8 mouse cellular contexts compared by ENCODE assay signal in the genomic region with DNA sequence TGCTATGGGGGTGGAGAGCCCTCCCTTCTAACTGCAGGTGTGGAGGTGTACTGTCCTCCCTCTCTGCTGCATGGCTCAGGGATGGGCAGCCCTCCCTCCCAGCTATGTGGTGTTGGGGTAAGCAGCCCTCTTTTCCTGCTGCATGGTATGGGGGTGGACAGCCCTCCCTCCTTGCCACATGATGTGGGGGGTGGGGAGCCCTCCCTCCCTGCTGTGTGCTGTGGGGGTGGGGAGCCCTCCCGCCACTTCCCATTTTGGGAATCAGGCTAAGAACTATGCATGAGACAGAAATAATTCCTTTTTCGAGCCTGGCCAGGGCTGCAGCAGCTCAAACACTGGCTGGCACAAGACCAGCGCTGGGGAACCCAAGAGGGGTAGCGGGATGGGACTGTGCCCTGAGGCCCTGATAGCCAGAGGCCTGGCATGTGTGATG. TPM values are rescaled to one million over a fixed set of nuclear protein-coding genes. Genes with fewer than 3 reads are reported as not detected.
DNase-seq lines count a peak whose midpoint lies in the region; ATAC-seq lines count a peak whose summit lies in the region.

No protein-coding gene starts in this region.

- ATAC-seq in heart, embryonic 13.5 days (ENCODE audit: extremely low read depth, insufficient number of reproducible peaks, low FRiP score, low TSS enrichment) = peak; percentile 11; the same call in 1 of the 2 replicates
- ATAC-seq in granulocyte monocyte progenitor cell, adult 5-6 weeks (replicated peaks; ENCODE audit: poor library complexity, severe bottlenecking) = 0 out of 2 replicates have a peak, but pooled peaks have one; percentile 17
- no peak for ATAC-seq in midbrain, embryonic 11.5 days (ENCODE audit: low FRiP score)

- H3K36me3 ChIP-seq in heart, embryonic 13.5 days = no peaks in the 10 kb centered on the region
- no peaks in the 10 kb centered on the region for H3K36me3 ChIP-seq in midbrain, embryonic 11.5 days (ENCODE audit: control insufficient read depth, insufficient read depth, low read length)

- H3K9ac ChIP-seq in heart, embryonic 13.5 days = no peak overlapping the region; the same call in 1 of the 2 replicates
- H3K9ac ChIP-seq in midbrain, embryonic 11.5 days (ENCODE audit: low read length) = no peak overlapping the region

- 43% methylated on average over 4 of the region's 4 CpGs for WGBS in heart, embryonic 13.5 days
- WGBS in midbrain, embryonic 11.5 days = 61% methylated on average over 4 of the region's 4 CpGs

- no peak overlapping the region for H3K27ac ChIP-seq in heart, embryonic 13.5 days (replicated peaks)
- H3K27ac ChIP-seq in midbrain, embryonic 11.5 days (ENCODE audit: low read depth, low read length) = no peak overlapping the region

- DNase-seq in heart, postnatal 25 days (ENCODE audit: low spot score) = no peak
- peak; percentile 12 for DNase-seq in NIH3T3 (ENCODE audit: low read depth)
- peak; percentile 1 for DNase-seq in midbrain, embryonic 11.5 days (ENCODE audit: low spot score, missing footprints)
- no peak for DNase-seq in gastrocnemius, postnatal 25 days
- DNase-seq in spleen, adult 18-20 months = no peak
- DNase-seq in cerebellum, postnatal 4 days (ENCODE audit: low spot score in 2 of 2) = no peak

- H3K9me3 ChIP-seq in heart, embryonic 13.5 days = no peaks in the 10 kb centered on the region
- no peaks in the 10 kb centered on the region for H3K9me3 ChIP-seq in midbrain, embryonic 11.5 days (ENCODE audit: control insufficient read depth, low read length)

- intact Hi-C loops in heart, postnatal 25 days (cut with DNase I) = no loop called here

- H3K4me2 ChIP-seq in heart, embryonic 13.5 days = no peak overlapping the region
- no peak overlapping the region for H3K4me2 ChIP-seq in midbrain, embryonic 11.5 days

- H3K27me3 ChIP-seq in heart, embryonic 13.5 days (replicated peaks) = peaks cover 8% of the 10 kb centered on the region
- H3K27me3 ChIP-seq in midbrain, embryonic 11.5 days (ENCODE audit: control insufficient read depth, insufficient read depth, low read length) = no peaks in the 10 kb centered on the region

- peaks cover 27% of the 10 kb centered on the region for H3K4me1 ChIP-seq in heart, embryonic 13.5 days
- no peaks in the 10 kb centered on the region; the same call in 1 of the 2 replicates for H3K4me1 ChIP-seq in midbrain, embryonic 11.5 days (ENCODE audit: control insufficient read depth, insufficient read depth, low read length)

- H3K4me3 ChIP-seq in heart, embryonic 13.5 days = no peak overlapping the region
- no peak overlapping the region for H3K4me3 ChIP-seq in midbrain, embryonic 11.5 days (ENCODE audit: low read depth, low read length)

RNA-seq across cellular contexts. Expression of a gene that starts 34.4 kb away (rescaled TPM):
- 0.19 and 0.49 TPM in 2 replicates for polyA plus RNA-seq in heart, embryonic 13.5 days (2015; fragmentation: Nextera tagmentation; extraction: Ambion mirVana)
- total RNA-seq in heart, postnatal 25 days (2021) = 10 to 100 TPM; 40.9 to 47.9 TPM
- 1.3 TPM in 1 of 2 replicates, not detected in the other for total RNA-seq in granulocyte monocyte progenitor cell, adult 5-6 weeks (2014; fragmentation: Nextera tagmentation)
- 0.39 and 1.7 TPM in 2 replicates for total RNA-seq in granulocyte monocyte progenitor cell, adult 5-6 weeks (2017)
- polyA plus RNA-seq in midbrain, embryonic 11.5 days (2014; fragmentation: Nextera tagmentation; extraction: Ambion mirVana) = 0.75 and 0.96 TPM in 2 replicates
- 10 to 100 TPM; 22.1 to 27.4 TPM for total RNA-seq in gastrocnemius, postnatal 25 days (2021)

Comparison
In these comparisons a context has a peak if more than half of its experiments do, and no peak if none do; other contexts are left out.
1. DNase-seq: peak in NIH3T3 (single experiment) and midbrain, embryonic 11.5 days (single experiment); none in heart, postnatal 25 days (single experiment), gastrocnemius, postnatal 25 days (single experiment), spleen, adult 18-20 months (0 of 2) and cerebellum, postnatal 4 days (0 of 2).
2. RNA of a gene that starts 34.4 kb away (total RNA-seq): 40.9 to 47.9 TPM in heart, postnatal 25 days and 22.1 to 27.4 TPM in gastrocnemius, postnatal 25 days; 0.39 to 1.7 TPM in granulocyte monocyte progenitor cell, adult 5-6 weeks; every median in the first group is over 4 times any median in the second.